Mouse (Mus musculus) macrophage (primary cell): ENCODE results near the gene Thy1. TPM values are rescaled to one million over a fixed set of nuclear protein-coding genes. Genes with fewer than 3 reads are reported as not detected.

ENCODE experiments used
- H3K27ac ChIP-seq: fragments of 350-480 bp; formaldehyde crosslinking; 2 replicates; pipeline ENCODE4 v1.9.0; 2021
- H3K36me3 ChIP-seq: fragments of 350-480 bp; formaldehyde crosslinking; 2 replicates; pipeline ENCODE4 v1.9.0; 2021; ENCODE audit errors: inconsistent target
- H3K4me3 ChIP-seq: fragments of 350-480 bp; formaldehyde crosslinking; 2 replicates; pipeline ENCODE4 v1.9.0; 2021; ENCODE audit errors: inconsistent target
- H3K79me2 ChIP-seq: fragments of 350-480 bp; formaldehyde crosslinking; 2 replicates; pipeline ENCODE4 v1.9.0; 2021; ENCODE audit errors: inconsistent target
- WGBS: methylation state at CpG from one replicate; pipeline ENCODE4 v1.1.7; 2026; ENCODE audit warnings: inconsistent platforms; ENCODE audit not compliant: missing documents; 5-methylcytosine and 5-hydroxymethylcytosine counted together
- polyA plus RNA-seq: library from polyadenylated mRNA; stranded (reverse); fragments of 250-400 nt; gene quantifications from 3 replicates; pipeline ENCODE4 v1.2.4, GENCODE M21; 2018; ENCODE audit warnings: inconsistent platforms

The Thy1 gene
- polyA plus RNA-seq, 1 experiment from 2014 or later, result 0.87 TPM

DNA sequence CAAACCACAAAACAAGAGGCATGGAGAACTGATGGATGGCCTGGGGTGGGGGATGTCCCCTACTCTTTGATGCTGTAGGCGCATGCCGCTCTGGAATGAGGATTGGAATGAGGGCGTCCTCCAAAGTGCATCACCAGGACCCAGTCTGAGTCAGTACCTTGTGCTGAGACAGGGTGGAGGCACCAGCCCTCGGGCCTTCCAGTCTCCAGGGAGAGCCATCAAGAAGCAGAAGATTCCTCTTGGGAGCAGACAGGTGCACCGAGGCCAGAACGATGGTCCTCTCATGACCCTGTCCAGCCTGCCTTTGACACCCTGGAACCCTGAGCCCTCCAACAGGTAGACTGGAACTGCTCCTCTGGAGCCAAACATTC, 24.8 kb downstream of the Thy1 start:
- Histone ChIP-seq H3K79me2 (no peaks in the 10 kb centered on the region), H3K27ac (no peak overlapping the region), H3K36me3 (no peaks in the 10 kb centered on the region), H3K4me3 (no peak overlapping the region)
- 92% methylated on average over 6 of the region's 6 CpGs for WGBS

DNA sequence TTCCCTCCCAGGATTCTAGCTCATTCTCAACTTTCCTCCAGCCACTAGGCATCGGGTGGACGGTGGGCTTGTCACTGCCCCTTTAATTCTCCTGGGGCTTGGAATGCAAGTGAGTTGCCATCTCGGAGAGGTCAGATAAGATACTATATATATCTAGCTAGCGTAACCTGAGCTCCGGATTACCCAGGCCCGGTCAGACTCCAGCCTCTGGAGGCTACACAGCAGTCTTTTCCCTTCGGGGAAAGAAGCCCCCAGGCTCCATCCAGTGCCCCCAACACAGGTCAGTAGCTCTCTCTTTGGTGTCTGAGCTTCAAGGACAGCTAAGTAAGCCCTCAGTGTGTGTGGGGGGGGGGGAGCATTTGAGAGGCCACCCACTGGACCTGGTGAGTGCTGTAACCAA, 26.1 kb downstream of the Thy1 start:
- no peak overlapping the region for H3K27ac ChIP-seq

DNA sequence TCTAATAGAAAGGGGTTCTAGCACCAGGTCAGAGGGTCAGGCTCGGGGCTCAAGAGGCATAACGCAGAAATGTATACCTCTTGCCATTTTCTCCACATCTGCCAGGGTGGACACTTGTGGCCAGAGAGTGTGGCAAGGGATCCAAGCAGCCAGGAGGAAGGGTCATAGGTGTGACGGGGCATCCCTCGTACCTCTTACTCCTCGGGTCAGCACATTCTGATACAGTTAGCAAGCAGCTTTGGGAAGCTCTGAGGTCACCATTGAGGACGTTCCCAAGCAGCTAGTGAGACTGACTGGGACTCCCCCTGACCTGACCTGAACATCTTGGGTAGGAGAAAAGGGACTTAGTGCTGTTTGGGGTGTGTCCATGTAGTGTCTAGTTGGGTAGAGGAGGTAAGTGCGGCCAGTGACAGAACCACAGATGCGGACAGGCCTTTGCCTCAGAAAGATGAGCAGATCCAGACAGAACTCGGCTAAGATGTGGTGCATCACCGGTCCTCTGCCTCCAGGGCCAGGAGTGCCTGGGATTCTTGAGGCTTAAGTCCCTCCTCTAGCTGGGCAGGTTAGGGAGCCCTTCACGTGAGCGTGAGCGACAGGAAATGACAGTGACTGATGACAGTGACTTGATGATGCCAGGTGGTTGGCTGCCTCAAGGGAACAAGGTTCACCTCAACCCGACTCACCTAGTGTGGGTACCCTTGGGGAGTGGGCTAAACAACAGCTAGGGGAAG, 27.1 kb downstream of the Thy1 start:
- no peak overlapping the region for H3K27ac ChIP-seq
- 88% methylated on average over 14 of the region's 14 CpGs for WGBS
- H3K4me3 ChIP-seq, result no peak overlapping the region
- no peaks in the 10 kb centered on the region for H3K79me2 ChIP-seq
- no peaks in the 10 kb centered on the region for H3K36me3 ChIP-seq

More for the DNA sequence above, 26.1 kb downstream of the Thy1 start:
- 72% methylated on average over 7 of the region's 7 CpGs for WGBS
- H3K4me3 ChIP-seq, result no peak overlapping the region
- H3K36me3 ChIP-seq, result no peaks in the 10 kb centered on the region
- no peaks in the 10 kb centered on the region for H3K79me2 ChIP-seq

DNA sequence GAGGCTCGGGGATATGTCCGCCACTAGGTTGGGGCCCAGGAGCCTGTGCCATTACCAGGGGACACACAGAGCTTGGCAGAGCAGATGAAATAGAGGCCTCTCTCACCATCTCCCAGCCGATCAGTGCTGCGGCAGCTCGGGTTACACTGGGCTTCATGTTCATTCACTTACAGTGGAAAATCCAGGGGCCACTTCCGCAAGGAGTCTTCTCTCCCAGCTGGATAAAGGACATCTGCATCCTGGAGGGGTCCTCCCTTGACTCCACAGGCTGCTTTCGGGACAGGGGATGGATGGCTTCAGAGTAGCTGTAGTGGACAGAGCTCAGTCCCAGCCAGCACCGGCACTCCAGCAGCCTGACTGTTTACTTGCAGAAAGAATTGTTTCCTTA, 27.7 kb downstream of the Thy1 start:
- no peak overlapping the region for H3K27ac ChIP-seq
- no peak overlapping the region for H3K4me3 ChIP-seq
- no peaks in the 10 kb centered on the region for H3K79me2 ChIP-seq
- WGBS, result 85% methylated on average over 8 of the region's 8 CpGs
- H3K36me3 ChIP-seq, result no peaks in the 10 kb centered on the region

DNA sequence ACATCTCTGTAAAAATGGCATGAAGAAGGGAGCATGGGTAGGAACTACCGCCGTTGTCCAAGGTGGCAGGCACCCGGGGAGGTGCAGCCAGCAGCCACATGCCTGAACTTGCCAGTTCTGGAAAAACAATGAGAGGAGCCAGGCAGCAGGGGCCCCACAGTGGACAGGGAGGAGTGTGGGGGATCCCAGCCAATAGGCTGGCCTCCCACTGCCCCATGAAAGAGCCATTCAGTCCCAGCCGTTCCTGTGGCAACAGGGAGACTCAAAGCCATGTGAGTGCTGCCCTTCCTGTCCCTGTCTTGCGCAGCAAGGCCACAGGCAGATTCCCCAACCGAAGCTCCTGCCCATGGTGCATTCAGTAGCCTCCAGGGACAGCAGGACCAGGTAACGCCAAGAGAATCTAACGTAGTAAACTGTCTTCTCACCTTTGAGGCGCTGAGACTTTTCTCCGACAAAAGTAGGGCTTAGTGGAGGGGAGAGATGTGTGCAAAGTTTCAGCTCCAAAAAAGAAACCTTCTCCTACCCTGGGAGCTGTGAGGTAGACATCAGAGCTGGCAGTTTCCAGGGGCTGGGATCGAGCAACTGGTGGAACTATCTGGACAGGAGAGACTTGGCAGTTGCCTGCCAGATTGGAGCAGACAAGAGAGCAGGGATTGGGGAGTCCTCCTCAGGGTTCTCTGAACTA, 28.9 kb downstream of the Thy1 start:
- 75% methylated on average over 11 of the region's 11 CpGs for WGBS
- Histone ChIP-seq H3K27ac (no peak overlapping the region), H3K79me2 (no peaks in the 10 kb centered on the region)

DNA sequence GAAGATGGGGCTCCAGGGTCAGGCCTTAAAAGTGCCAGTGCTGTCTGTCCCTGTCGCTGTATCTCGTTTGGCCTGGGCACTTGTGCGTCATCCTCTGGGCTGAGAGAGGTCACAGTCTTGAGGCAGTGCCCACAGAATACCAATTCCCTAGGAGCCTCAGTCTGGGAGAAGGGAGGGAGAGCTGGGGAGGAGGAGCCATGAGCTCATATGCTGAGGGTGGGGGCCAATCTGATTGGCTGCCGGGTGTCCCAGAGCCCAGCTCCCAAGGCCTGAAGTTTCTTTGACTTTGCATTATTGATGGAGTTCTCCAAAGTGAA, 29.4 kb downstream of the Thy1 start:
- no peak overlapping the region for H3K4me3 ChIP-seq
- 90% methylated on average over 4 of the region's 4 CpGs for WGBS
- no peaks in the 10 kb centered on the region for H3K79me2 ChIP-seq
- no peaks in the 10 kb centered on the region for H3K36me3 ChIP-seq
- no peak overlapping the region for H3K27ac ChIP-seq

More for the DNA sequence above, 28.9 kb downstream of the Thy1 start:
- Histone ChIP-seq H3K36me3 (no peaks in the 10 kb centered on the region), H3K4me3 (no peak overlapping the region)

DNA sequence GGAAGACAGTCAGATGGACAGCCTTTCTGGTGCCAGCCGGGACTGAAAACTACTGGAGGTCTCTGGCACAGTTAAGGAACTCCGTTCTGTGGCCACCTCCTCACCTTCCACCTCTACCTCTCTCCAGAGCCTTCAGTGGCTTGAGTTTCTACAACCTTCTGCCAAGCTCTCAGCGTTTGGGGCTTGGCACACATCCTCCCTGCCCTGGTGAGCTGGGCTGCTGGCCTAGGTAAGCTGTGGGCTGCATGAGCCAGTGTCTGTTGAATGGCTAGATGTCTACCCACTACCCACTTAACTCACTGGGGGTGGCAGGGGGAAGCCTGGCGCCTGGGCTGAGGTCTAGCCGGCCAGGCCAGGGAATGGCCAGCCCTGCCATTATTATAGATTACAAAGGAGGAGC, 29.9 kb downstream of the Thy1 start:
- Histone ChIP-seq H3K4me3 (no peak overlapping the region), H3K36me3 (no peaks in the 10 kb centered on the region), H3K79me2 (no peaks in the 10 kb centered on the region), H3K27ac (no peak overlapping the region)
- WGBS, result 83% methylated on average over 5 of the region's 5 CpGs

DNA sequence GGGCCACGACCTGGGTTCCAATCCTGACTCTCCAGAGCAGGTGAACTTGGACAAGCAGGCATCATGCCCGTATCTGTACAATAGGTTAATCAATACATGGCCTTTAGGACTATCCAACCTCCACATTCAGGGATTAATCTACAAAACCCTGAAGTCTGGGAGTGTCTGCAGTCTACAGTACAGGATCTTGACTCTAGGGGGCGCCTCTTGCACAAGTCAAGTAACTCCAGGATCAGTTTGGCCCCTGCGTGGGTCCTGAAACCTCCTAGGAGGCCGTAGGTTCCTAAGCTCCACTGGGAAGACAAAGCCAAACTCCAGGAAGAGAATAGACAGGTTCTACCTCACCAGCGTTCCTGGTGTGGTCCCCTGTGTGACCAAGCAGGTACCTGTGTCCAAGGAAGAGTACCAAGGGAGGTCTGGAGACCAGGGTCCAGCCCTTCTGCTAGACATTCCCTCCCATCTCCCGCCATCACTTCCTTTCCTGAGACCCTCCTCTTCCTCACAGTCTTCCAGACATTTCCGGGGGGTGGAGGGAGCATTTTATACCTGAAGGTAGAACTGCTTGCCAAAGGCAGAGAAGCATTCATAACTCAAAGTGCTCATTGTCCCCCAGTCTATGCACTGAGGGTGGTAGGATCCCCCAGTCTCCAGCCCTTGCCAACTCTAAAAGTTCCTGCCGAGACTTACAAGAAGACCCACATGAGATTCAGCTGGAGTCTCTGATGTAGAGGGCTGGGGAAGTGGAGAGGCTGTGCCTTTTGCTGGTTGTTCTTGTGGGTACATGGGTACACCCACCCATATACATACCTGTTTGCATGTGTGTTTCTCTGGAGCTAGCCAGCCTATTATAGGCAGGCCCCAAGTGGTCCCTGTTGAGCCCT, 31.5 kb downstream of the Thy1 start:
- Histone ChIP-seq H3K27ac (no peak overlapping the region), H3K4me3 (no peak overlapping the region), H3K79me2 (no peaks in the 10 kb centered on the region), H3K36me3 (no peaks in the 10 kb centered on the region)
- 62% methylated on average over 9 of the region's 9 CpGs for WGBS

DNA sequence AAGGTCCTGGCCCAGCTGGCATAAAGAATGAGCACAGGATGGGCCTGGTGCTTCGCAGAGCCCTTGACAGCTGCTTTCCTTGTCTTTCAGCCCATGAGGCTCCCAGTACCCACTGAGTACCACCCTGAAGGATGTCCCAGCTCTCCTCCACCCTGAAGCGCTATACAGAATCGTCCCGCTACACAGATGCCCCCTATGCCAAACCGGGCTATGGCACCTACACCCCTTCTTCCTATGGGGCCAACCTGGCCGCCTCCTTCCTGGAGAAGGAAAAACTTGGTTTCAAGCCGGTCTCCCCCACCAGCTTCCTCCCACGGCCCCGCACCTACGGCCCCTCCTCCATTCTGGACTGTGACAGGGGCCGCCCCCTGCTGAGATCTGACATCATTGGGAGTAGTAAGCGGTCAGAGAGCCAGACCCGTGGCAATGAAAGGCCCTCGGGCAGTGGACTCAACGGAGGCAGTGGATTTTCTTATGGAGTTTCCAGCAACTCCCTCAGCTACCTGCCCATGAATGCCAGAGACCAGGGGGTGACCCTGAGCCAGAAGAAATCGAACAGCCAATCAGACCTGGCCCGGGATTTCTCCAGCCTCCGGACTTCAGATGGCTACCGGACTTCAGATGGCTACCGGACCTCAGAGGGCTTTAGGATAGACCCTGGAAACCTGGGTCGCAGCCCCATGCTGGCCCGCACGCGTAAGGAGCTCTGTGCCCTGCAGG, 32.3 kb downstream of the Thy1 start:
- no peak overlapping the region for H3K27ac ChIP-seq
- H3K36me3 ChIP-seq, result no peaks in the 10 kb centered on the region
- 92% methylated on average over 22 of the region's 24 CpGs for WGBS
- no peak overlapping the region for H3K4me3 ChIP-seq
- no peaks in the 10 kb centered on the region for H3K79me2 ChIP-seq

DNA sequence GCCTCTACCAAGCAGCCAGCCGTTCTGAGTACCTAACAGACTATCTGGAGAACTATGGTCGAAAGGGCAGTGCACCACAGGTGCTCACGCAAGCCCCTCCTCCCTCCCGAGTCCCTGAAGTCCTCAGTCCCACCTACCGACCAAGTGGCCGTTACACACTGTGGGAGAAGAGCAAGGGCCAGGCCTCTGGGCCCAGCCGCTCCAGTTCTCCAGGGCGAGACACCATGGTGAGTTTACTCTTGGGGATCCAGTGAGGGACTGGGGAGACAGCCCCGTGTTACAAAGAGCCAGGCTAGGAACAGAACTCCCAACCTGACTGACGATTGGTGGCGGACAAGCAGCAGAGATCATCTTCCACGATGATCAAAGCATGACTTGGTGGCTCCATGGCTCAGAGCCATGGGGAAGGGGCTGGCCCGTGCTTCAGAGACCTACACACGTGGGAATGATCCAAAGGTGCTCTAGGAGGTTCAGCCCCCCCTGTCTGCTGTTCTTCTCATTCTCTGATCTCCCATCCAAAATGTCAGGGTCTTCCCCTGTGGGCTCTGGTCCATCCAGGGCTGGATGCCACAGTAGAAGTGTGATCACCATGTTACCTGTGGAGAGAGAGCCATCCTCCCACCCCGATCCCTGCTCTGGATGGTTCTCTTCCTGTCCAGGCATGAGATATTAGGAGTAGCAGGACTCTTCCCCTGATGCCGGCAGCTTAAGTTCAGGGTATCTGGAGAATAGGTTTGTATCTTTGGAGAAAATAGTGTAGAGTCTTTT, 33.0 kb downstream of the Thy1 start:
- no peaks in the 10 kb centered on the region for H3K36me3 ChIP-seq
- H3K79me2 ChIP-seq, result no peaks in the 10 kb centered on the region
- 86% methylated on average over 16 of the region's 16 CpGs for WGBS
- H3K27ac ChIP-seq, result no peak overlapping the region
- no peak overlapping the region for H3K4me3 ChIP-seq

DNA sequence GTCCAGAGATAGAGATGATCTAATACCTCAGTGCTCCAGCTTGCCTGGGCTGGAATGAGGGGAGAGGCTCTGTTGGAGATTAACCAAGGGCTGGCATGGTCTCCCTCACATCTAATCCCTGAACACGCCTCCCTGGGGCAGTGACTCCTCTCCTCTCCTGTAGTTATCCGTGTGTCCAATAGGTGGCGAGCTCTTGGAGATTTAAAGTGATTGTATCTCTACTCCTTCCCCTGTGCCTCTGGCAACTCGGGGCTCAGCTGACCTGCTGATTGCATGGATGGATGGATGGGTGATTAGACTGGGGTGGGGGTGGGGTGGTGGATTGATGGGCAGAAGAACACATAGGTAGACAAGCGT, 33.6 kb downstream of the Thy1 start:
- no peak overlapping the region for H3K27ac ChIP-seq
- no peaks in the 10 kb centered on the region for H3K36me3 ChIP-seq
- WGBS, result 52% methylated on average over 2 of the region's 5 CpGs
- no peak overlapping the region for H3K4me3 ChIP-seq
- H3K79me2 ChIP-seq, result no peaks in the 10 kb centered on the region

DNA sequence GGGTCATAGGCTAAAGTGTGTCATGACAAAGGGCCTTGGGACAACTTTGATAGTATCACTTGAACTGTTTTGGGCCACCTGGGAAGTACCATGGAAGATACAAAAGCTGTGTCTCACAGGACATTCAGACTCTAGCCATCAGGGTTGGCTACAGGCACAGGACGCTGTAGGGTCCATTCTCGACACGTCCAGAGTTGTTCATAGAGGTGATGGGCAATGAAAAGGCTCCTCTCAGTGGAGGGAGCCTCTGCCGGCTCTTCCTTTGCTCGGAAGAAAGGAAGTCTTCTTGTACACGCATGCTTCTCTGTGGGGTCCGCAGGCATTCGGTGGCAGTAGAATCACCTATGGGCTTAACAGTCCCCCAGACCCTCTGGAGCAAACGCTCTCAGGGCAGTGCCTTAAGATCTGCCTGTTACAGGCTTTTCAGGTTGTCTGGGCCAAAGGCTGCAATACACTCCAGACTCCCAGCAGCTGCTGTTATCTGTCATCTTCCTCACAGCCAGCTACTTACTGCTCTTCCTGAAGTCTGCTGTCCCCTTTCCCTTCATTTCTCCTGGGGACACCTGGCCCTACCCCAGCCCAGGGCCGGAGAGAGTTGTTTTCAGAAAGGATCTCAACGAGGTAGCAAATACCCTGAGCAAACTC, 34.2 kb downstream of the Thy1 start:
- no peaks in the 10 kb centered on the region for H3K36me3 ChIP-seq
- 95% methylated on average over 11 of the region's 11 CpGs for WGBS
- no peak overlapping the region for H3K27ac ChIP-seq
- no peak overlapping the region for H3K4me3 ChIP-seq
- no peaks in the 10 kb centered on the region for H3K79me2 ChIP-seq

DNA sequence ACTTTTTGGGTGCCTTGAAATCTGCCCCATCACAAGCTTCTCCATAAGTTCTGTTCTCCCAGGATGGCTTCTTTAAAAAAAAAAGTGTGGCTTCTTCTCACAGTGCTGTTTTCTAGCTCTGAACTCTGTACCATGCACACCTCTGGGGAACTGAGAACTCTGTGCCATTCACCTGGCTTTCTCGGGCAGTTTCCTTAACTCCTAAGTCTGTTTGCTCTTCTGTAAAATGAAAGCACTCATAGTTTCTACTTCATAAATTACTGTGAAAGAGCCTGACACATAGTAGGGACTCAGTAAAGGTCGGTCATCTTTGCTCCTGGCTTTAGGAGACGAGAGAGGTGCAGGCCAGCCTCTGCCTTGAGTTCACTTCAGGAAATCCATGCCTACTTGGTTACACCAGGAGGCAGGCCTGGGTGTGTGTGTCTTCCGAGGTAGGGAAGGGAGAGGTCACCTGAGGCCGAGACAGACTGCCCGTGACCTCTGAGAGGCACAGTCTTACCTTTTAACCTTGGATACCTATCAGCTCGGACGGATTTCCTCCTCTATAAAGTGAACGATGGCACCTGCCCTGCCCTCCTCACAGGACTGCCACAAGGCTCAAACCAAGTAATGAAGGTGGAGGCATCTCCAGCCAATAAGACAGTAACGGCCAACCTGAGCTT, 35.1 kb downstream of the Thy1 start:
- Histone ChIP-seq H3K36me3 (no peaks in the 10 kb centered on the region), H3K27ac (no peak overlapping the region), H3K79me2 (no peaks in the 10 kb centered on the region), H3K4me3 (no peak overlapping the region)
- WGBS, result 93% methylated on average over 10 of the region's 10 CpGs
